Mouse (Mus musculus) embryonic facial prominence, embryonic 11.5 days (tissue): Measurements from ENCODE around the gene Pla2g3. TPM values are rescaled to one million over a fixed set of nuclear protein-coding genes. Genes with fewer than 3 reads are reported as not detected.

ENCODE experiments used
- ATAC-seq: fragments of 200-750 bp; cut with Nextera tagmentation; replicated peaks from 2 replicates; pipeline ENCODE4 v1.8.0; 2017; ENCODE audit warnings: low read depth; ENCODE audit not compliant: insufficient number of reproducible peaks, low FRiP score, low TSS enrichment
- DNase-seq: peaks from one replicate; pipeline ENCODE4 v3.0.0-alpha.2; 2015; ENCODE audit warnings: low spot score
- H3K27ac ChIP-seq: fragments of 300-500 bp; sonication (generic); replicated peaks from 2 replicates; pipeline ENCODE4 v1.5.1; 2014; ENCODE audit warnings: mild to moderate bottlenecking, low read depth, low read length, control low read depth
- H3K27me3 ChIP-seq: fragments of 300-500 bp; sonication (generic); 2 replicates; pipeline ENCODE4 v1.6.1; 2014; ENCODE audit warnings: mild to moderate bottlenecking, low read length, moderate library complexity, mixed read lengths; ENCODE audit not compliant: control insufficient read depth, insufficient read depth
- H3K36me3 ChIP-seq: fragments of 300-500 bp; sonication (generic); replicated peaks from 2 replicates; pipeline ENCODE4 v1.6.1; 2014; ENCODE audit warnings: low read depth, mild to moderate bottlenecking, low read length, moderate library complexity, mixed read lengths; ENCODE audit not compliant: control insufficient read depth, insufficient read depth
- H3K4me1 ChIP-seq: fragments of 300-500 bp; sonication (generic); 2 replicates; pipeline ENCODE4 v1.6.1; 2014; ENCODE audit warnings: low read length, mixed read lengths; ENCODE audit not compliant: control insufficient read depth, insufficient read depth
- H3K4me2 ChIP-seq: fragments of 300-500 bp; sonication (generic); 2 replicates; pipeline ENCODE4 v1.6.1; 2014; ENCODE audit warnings: low read depth, mild to moderate bottlenecking, control low read depth, low read length, moderate library complexity
- H3K4me3 ChIP-seq: fragments of 300-500 bp; sonication (generic); 2 replicates; pipeline ENCODE4 v1.5.1; 2014; ENCODE audit warnings: low read depth, low read length, control low read depth
- H3K9ac ChIP-seq: fragments of 300-500 bp; sonication (generic); replicated peaks from 2 replicates; pipeline ENCODE4 v1.6.1; 2014; ENCODE audit warnings: mild to moderate bottlenecking, control low read depth, low read length
- H3K9me3 ChIP-seq: fragments of 300-500 bp; sonication (generic); replicated peaks from 2 replicates; pipeline ENCODE4 v1.6.1; 2016; ENCODE audit warnings: mild to moderate bottlenecking, low read length, inconsistent platforms, mixed read lengths; ENCODE audit not compliant: control insufficient read depth
- WGBS: fragments of 180-500 bp; shearing (Covaris S2); extraction: QIAGEN DNeasy Blood & Tissue Kit; methylation state at CpG from one replicate; pipeline ENCODE4 v1.1.7; 2014; 5-methylcytosine and 5-hydroxymethylcytosine counted together
- polyA plus RNA-seq: library from polyadenylated mRNA; unstranded; fragments of >200 nt; fragmentation: Nextera tagmentation; extraction: Ambion mirVana; gene quantifications from 2 replicates; pipeline ENCODE4 v1.2.1, GENCODE M21; 2014

The Pla2g3 gene
- polyA plus RNA-seq, 1 experiment from 2014 or later = 0.41 TPM

GRCm38 (mm10) chr11:3530731-3531130 lies 42.6 kb downstream of the Pla2g3 start:
- ATAC-seq = no peak
- DNase-seq = no peak
- Histone ChIP-seq H3K9me3 (no peaks in the 10 kb centered on the region), H3K4me1 (no peaks in the 10 kb centered on the region), H3K9ac (no peak overlapping the region), H3K36me3 (peaks cover 11% of the 10 kb centered on the region), H3K27me3 (no peaks in the 10 kb centered on the region), H3K4me2 (no peak overlapping the region), H3K27ac (no peak overlapping the region), H3K4me3 (no peak overlapping the region)
- WGBS = 100% methylated on average over 3 of the region's 3 CpGs

- 80% methylated on average over 6 of the region's 6 CpGs for WGBS
- Histone ChIP-seq H3K4me2 (no peak overlapping the region), H3K9ac (no peak overlapping the region), H3K27me3 (no peaks in the 10 kb centered on the region), H3K36me3 (peaks cover 11% of the 10 kb centered on the region), H3K4me1 (peaks cover 4% of the 10 kb centered on the region; the same call in 1 of the 2 replicates), H3K4me3 (no peak overlapping the region), H3K9me3 (no peaks in the 10 kb centered on the region), H3K27ac (no peak overlapping the region)
- no peak for DNase-seq
- no peak for ATAC-seq
These were observed 43.5 kb downstream of the Pla2g3 start for GRCm38 (mm10) chr11:3531634-3532033.

GRCm38 (mm10) chr11:3532101-3532931 lies 44.2 kb downstream of the Pla2g3 start:
- WGBS = 91% methylated on average over 16 of the region's 16 CpGs
- Histone ChIP-seq H3K4me1 (peaks cover 4% of the 10 kb centered on the region; the same call in 1 of the 2 replicates), H3K27ac (no peak overlapping the region), H3K4me2 (no peak overlapping the region), H3K4me3 (no peak overlapping the region), H3K36me3 (peaks cover 11% of the 10 kb centered on the region), H3K9me3 (no peaks in the 10 kb centered on the region), H3K9ac (no peak overlapping the region), H3K27me3 (no peaks in the 10 kb centered on the region)
- DNase-seq = no peak
- ATAC-seq = no peak

- peaks cover 11% of the 10 kb centered on the region for H3K36me3 ChIP-seq
- DNase-seq = no peak
- H3K27ac ChIP-seq = no peak overlapping the region
- H3K9ac ChIP-seq = no peak overlapping the region
- H3K4me1 ChIP-seq = peaks cover 4% of the 10 kb centered on the region; the same call in 1 of the 2 replicates
- no peaks in the 10 kb centered on the region for H3K27me3 ChIP-seq
- ATAC-seq = no peak
- WGBS = 87% methylated on average over 17 of the region's 17 CpGs
- no peaks in the 10 kb centered on the region for H3K9me3 ChIP-seq
- H3K4me2 ChIP-seq = no peak overlapping the region
- no peak overlapping the region for H3K4me3 ChIP-seq
These were observed 45.4 kb downstream of the Pla2g3 start for GRCm38 (mm10) chr11:3533406-3533932.

GRCm38 (mm10) chr11:3534956-3535355 lies 46.9 kb downstream of the Pla2g3 start:
- Histone ChIP-seq H3K36me3 (peaks cover 5% of the 10 kb centered on the region; the same call in 1 of the 2 replicates), H3K27me3 (no peaks in the 10 kb centered on the region), H3K4me2 (peak overlapping the region; percentile 32), H3K9ac (peak overlapping the region; percentile 76), H3K27ac (no peak overlapping the region), H3K4me3 (peak overlapping the region; percentile 49; the same call in 1 of the 2 replicates), H3K9me3 (no peaks in the 10 kb centered on the region), H3K4me1 (peaks cover 4% of the 10 kb centered on the region; the same call in 1 of the 2 replicates)
- ATAC-seq (no peak), DNase-seq (no peak)
- 7% methylated on average over 8 of the region's 8 CpGs for WGBS

GRCm38 (mm10) chr11:3535406-3535986 lies 47.4 kb downstream of the Pla2g3 start:
- peaks cover 4% of the 10 kb centered on the region; the same call in 1 of the 2 replicates for H3K4me1 ChIP-seq
- peak overlapping the region; percentile 79 for H3K27ac ChIP-seq
- H3K4me3 ChIP-seq = peak overlapping the region; percentile 49
- peak overlapping the region; percentile 76 for H3K9ac ChIP-seq
- H3K9me3 ChIP-seq = no peaks in the 10 kb centered on the region
- H3K36me3 ChIP-seq = peaks cover 5% of the 10 kb centered on the region; the same call in 1 of the 2 replicates
- H3K27me3 ChIP-seq = no peaks in the 10 kb centered on the region
- peak; percentile 96 for DNase-seq
- peak overlapping the region; percentile 92 for H3K4me2 ChIP-seq
- WGBS = under 1% methylated on average over 35 of the region's 36 CpGs
- peak; percentile 90 for ATAC-seq

- 32% methylated on average over 5 of the region's 5 CpGs for WGBS
- no peak for DNase-seq
- Histone ChIP-seq H3K4me1 (peaks cover 4% of the 10 kb centered on the region; the same call in 1 of the 2 replicates), H3K4me2 (peak overlapping the region; percentile 92), H3K4me3 (peak overlapping the region; percentile 49), H3K27ac (peak overlapping the region; percentile 79), H3K36me3 (peaks cover under 1% of the 10 kb centered on the region; the same call in 1 of the 2 replicates), H3K9me3 (no peaks in the 10 kb centered on the region), H3K27me3 (no peaks in the 10 kb centered on the region), H3K9ac (peak overlapping the region; percentile 76)
- ATAC-seq = no peak
These were observed 48.0 kb downstream of the Pla2g3 start for GRCm38 (mm10) chr11:3536082-3536481.
